Mouse (Mus musculus) cerebellum, postnatal 14 days (tissue): Measurements from ENCODE around the gene Sema4a.
A peak's percentile ranks its signal among the peaks of the same experiment; 100 is the strongest.

Experiments used
- DNase-seq, 2 experiments: peaks; one replicate each; pipeline ENCODE4 v3.0.0; 2021; ENCODE audit warnings: mixed read lengths in 2 of 2

Gene Sema4a

GRCm38 (mm10) chr3:88425708-88426420, 35.1 kb downstream of the Sema4a start:
- no peak for DNase-seq

GRCm38 (mm10) chr3:88425330-88425689, 35.7 kb downstream of the Sema4a start:
- no peak for DNase-seq

- DNase-seq: peak; percentile 97
Observed at GRCm38 (mm10) chr3:88424605-88425329, 36.2 kb downstream of the Sema4a start, which contains the start of gene Slc25a44. TSS of gene Slc25a44 (minus strand) at chr3:88425139.

- DNase-seq: peak; percentile 76 to 81
Observed at GRCm38 (mm10) chr3:88422020-88422720, 38.8 kb downstream of the Sema4a start.

- no peak for DNase-seq
Observed at GRCm38 (mm10) chr3:88420771-88421170, 40.2 kb downstream of the Sema4a start.

- DNase-seq: no peak
Observed at GRCm38 (mm10) chr3:88418016-88418415, 43.0 kb downstream of the Sema4a start.

GRCm38 (mm10) chr3:88415668-88416067, 45.3 kb downstream of the Sema4a start:
- DNase-seq: no peak

GRCm38 (mm10) chr3:88412636-88413035, 48.3 kb downstream of the Sema4a start:
- DNase-seq: no peak

- no peak for DNase-seq
Observed at GRCm38 (mm10) chr3:88411681-88412080, 49.3 kb downstream of the Sema4a start.

- DNase-seq: no peak
Observed at GRCm38 (mm10) chr3:88410645-88411031, 50.3 kb downstream of the Sema4a start.

- DNase-seq: peak; percentile 90 to 91
Observed at GRCm38 (mm10) chr3:88409741-88410644, 51.0 kb downstream of the Sema4a start, which contains the start of gene Pmf1. TSS of gene Pmf1 (minus strand) at chr3:88410331.

- DNase-seq: no peak
Observed at GRCm38 (mm10) chr3:88408953-88409352, 52.0 kb downstream of the Sema4a start.

- DNase-seq: no peak
Observed at GRCm38 (mm10) chr3:88407529-88407928, 53.5 kb downstream of the Sema4a start.

GRCm38 (mm10) chr3:88407090-88407489, 53.9 kb downstream of the Sema4a start:
- peak; percentile 78 to 80 for DNase-seq

- DNase-seq: no peak
Observed at GRCm38 (mm10) chr3:88403522-88404230, 57.3 kb downstream of the Sema4a start.

GRCm38 (mm10) chr3:88398666-88399065, 62.3 kb downstream of the Sema4a start:
- peak; percentile 79 to 81 for DNase-seq

- DNase-seq: no peak
Observed at GRCm38 (mm10) chr3:88395742-88396141, 65.2 kb downstream of the Sema4a start.

GRCm38 (mm10) chr3:88395288-88395687, 65.7 kb downstream of the Sema4a start:
- no peak for DNase-seq

- DNase-seq: peak; percentile 42 to 57
Observed at GRCm38 (mm10) chr3:88393776-88394375, 67.1 kb downstream of the Sema4a start.
